Mouse (Mus musculus) ES-Bruce4 (cell line): ENCODE measurements at regions not wholly inside any gene's neighbourhood (a gene's known extent, or its start where the extent isn't known, plus 50 kb on each side); places are given as distances from the start of the nearest gene placed in this dataset.

ENCODE experiments used
- CTCF ChIP-seq: IDR thresholded peaks from one replicate; pipeline ENCODE4 v1.8.1; 2011; ENCODE audit warnings: low read depth, low read length
- EP300 ChIP-seq: IDR thresholded peaks from 2 replicates; pipeline ENCODE4 v1.6.1; 2011; ENCODE audit warnings: low read depth, low read length; ENCODE audit not compliant: insufficient read depth
- POLR2A ChIP-seq: IDR thresholded peaks from one replicate; pipeline ENCODE4 v1.8.1; 2011; ENCODE audit warnings: low read length; ENCODE audit not compliant: insufficient read depth

- TF ChIP-seq EP300 (no peak), CTCF (no peak), POLR2A (no peak)
Measured at GRCm38 (mm10) chr16:86261612-86262011, 360.0 kb upstream of the Adamts5 start.
